Mouse (Mus musculus) limb, embryonic 12.5 days (tissue): ENCODE measurements around the gene Gpr84. TPM values are rescaled to one million over a fixed set of nuclear protein-coding genes. Genes with fewer than 3 reads are reported as not detected.

ENCODE experiments used
- ATAC-seq: fragments of 200-750 bp; cut with Nextera tagmentation; 2 replicates; pipeline ENCODE4 v1.8.0; 2017; ENCODE audit warnings: low read depth, moderate TSS enrichment; ENCODE audit not compliant: insufficient number of reproducible peaks, insufficient read depth, low FRiP score, low TSS enrichment
- H3K27ac ChIP-seq: fragments of 300-500 bp; sonication (generic); 2 replicates; pipeline ENCODE4 v1.5.1; 2016; ENCODE audit warnings: mild to moderate bottlenecking, moderate library complexity
- H3K27me3 ChIP-seq: fragments of 300-500 bp; sonication (generic); 2 replicates; pipeline ENCODE4 v1.6.1; 2016; ENCODE audit warnings: mild to moderate bottlenecking, moderate library complexity
- H3K36me3 ChIP-seq: fragments of 300-500 bp; sonication (generic); 2 replicates; pipeline ENCODE4 v1.6.1; 2016; ENCODE audit warnings: mild to moderate bottlenecking, moderate library complexity
- H3K4me1 ChIP-seq: fragments of 300-500 bp; sonication (generic); replicated peaks from 2 replicates; pipeline ENCODE4 v1.6.1; 2016
- H3K4me2 ChIP-seq: fragments of 300-500 bp; sonication (generic); 2 replicates; pipeline ENCODE4 v1.6.1; 2016; ENCODE audit warnings: mild to moderate bottlenecking, moderate library complexity
- H3K4me3 ChIP-seq: fragments of 300-500 bp; sonication (generic); replicated peaks from 2 replicates; pipeline ENCODE4 v1.5.1; 2016; ENCODE audit warnings: mild to moderate bottlenecking
- H3K9ac ChIP-seq: fragments of 300-500 bp; sonication (generic); replicated peaks from 2 replicates; pipeline ENCODE4 v1.6.1; 2016; ENCODE audit warnings: mild to moderate bottlenecking, moderate library complexity
- H3K9me3 ChIP-seq: fragments of 300-500 bp; sonication (generic); 2 replicates; pipeline ENCODE4 v1.6.1; 2016; ENCODE audit warnings: mild to moderate bottlenecking, moderate library complexity
- WGBS: fragments of 180-500 bp; shearing (Covaris S2); methylation state at CpG from one replicate; pipeline ENCODE4 v1.1.7; 2016; 5-methylcytosine and 5-hydroxymethylcytosine counted together
- polyA plus RNA-seq: library from polyadenylated mRNA; unstranded; fragments of >200 nt; fragmentation: Nextera tagmentation; extraction: Ambion mirVana; gene quantifications from 2 replicates; pipeline ENCODE4 v1.2.1, GENCODE M21; 2016

Gene Gpr84
- polyA plus RNA-seq, 1 experiment from 2014 or later = 0.31 TPM

DNA sequence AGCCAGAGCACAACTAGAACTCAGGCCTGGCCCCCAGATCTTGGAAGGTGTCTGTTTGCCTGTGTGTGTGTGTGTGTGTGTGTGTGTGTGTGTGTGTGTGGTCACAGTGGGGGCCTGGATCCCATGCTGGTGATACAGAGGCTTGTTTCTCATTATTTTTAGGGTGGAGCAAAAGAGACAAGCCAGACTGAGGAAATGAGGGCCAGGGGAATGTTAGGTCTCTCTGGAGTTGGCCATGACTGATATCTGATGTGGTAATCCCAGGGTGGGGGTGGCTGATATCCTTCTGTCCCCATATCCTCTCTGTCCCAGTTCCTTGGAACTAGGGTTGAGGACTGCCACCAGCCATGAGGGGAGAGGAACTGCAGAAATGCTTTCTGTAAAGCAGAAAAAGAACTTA lies 6.7 kb upstream of the Gpr84 start:
- Histone ChIP-seq H3K27ac (no peak overlapping the region), H3K9ac (no peak overlapping the region), H3K4me3 (no peak overlapping the region), H3K4me2 (no peak overlapping the region), H3K36me3 (peaks cover 51% of the 10 kb centered on the region), H3K4me1 (peaks cover 35% of the 10 kb centered on the region), H3K9me3 (no peaks in the 10 kb centered on the region), H3K27me3 (0 out of 2 replicates have a peak, but pooled peaks cover 6% of the 10 kb centered on the region)
- no peak for ATAC-seq

DNA sequence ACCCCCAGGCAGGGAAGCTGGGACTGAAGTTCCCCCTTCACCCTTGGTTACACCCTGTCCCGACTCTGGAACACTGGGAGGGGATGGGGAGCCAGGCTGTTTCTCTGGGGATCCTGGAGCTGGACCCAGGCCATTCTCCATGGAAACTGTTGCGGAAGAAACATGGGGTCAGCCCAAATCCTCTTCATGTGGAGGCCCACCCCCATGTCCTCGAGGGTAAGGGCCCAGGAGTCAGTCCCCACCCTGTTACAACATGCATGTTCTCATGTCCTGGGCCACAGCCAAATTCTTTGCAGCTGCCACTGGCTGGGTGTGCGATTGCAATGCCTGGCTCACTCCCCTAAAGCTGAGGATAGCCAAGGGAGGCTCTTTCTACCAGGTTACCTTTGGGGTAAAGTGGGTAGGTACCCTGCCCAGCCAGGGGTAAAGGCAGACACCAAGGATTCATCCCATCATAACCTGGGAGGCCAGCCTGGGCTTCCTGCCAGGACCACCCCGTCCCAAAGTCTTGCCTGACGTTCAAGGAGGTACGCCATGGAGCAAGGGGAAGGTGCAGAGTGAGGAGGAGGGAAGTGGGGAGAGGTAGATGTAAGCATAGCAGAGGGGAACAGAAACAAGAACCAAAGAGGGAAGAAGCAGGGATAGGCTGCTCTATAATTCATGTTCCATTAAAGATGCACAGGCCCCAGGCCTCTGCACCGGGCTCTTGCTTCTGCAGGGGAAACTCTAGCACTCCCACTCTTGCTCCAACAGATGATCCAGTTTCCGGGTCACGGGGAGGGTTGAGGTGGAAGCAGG lies 5.8 kb upstream of the Gpr84 start:
- no peak overlapping the region for H3K27ac ChIP-seq
- H3K36me3 ChIP-seq = peaks cover 51% of the 10 kb centered on the region
- WGBS = 88% methylated on average over 10 of the region's 10 CpGs
- no peaks in the 10 kb centered on the region for H3K9me3 ChIP-seq
- H3K9ac ChIP-seq = no peak overlapping the region
- no peak overlapping the region for H3K4me2 ChIP-seq
- H3K4me3 ChIP-seq = no peak overlapping the region
- no peak for ATAC-seq
- 0 out of 2 replicates have a peak, but pooled peaks cover 6% of the 10 kb centered on the region for H3K27me3 ChIP-seq
- peaks cover 25% of the 10 kb centered on the region for H3K4me1 ChIP-seq

GRCm38 (mm10) chr15:103315011-103315502 lies 4.6 kb upstream of the Gpr84 start:
- Histone ChIP-seq H3K4me1 (peaks cover 23% of the 10 kb centered on the region), H3K27ac (no peak overlapping the region), H3K27me3 (0 out of 2 replicates have a peak, but pooled peaks cover 6% of the 10 kb centered on the region), H3K9ac (peak overlapping the region; percentile 59), H3K4me3 (peak overlapping the region; percentile 30), H3K9me3 (no peaks in the 10 kb centered on the region), H3K36me3 (peaks cover 44% of the 10 kb centered on the region), H3K4me2 (peak overlapping the region; percentile 62)
- peak; percentile 75 for ATAC-seq
- 3% methylated on average over 18 of the region's 18 CpGs for WGBS

DNA sequence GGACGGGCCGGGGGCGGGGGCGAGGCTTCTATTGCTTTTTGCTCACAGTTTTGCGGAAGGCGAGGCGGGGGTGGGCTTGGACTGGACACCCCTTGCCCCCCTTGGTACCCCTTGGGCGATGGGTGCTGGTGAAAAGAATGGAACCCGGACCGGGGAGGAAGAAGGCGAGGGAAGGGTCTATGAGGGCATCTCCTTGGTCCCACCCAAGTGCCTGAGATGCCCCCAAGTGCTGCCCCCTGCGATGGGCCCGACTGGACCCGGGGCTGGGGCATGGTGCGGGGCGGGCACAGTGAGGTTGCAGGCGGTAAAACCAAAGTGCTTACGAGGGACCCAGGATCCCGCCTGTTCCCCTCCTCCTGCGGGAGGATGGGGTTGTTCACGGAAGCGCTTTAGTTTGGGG lies 3.8 kb upstream of the Gpr84 start:
- Histone ChIP-seq H3K9ac (peak overlapping the region; percentile 59), H3K36me3 (peaks cover 40% of the 10 kb centered on the region), H3K4me2 (peak overlapping the region; percentile 62), H3K27ac (no peak overlapping the region), H3K27me3 (peaks cover 10% of the 10 kb centered on the region; the same call in 1 of the 2 replicates), H3K4me3 (peak overlapping the region; percentile 30; the same call in 1 of the 2 replicates), H3K9me3 (no peaks in the 10 kb centered on the region), H3K4me1 (peaks cover 23% of the 10 kb centered on the region)
- WGBS = 37% methylated on average over 22 of the region's 22 CpGs
- ATAC-seq = no peak

DNA sequence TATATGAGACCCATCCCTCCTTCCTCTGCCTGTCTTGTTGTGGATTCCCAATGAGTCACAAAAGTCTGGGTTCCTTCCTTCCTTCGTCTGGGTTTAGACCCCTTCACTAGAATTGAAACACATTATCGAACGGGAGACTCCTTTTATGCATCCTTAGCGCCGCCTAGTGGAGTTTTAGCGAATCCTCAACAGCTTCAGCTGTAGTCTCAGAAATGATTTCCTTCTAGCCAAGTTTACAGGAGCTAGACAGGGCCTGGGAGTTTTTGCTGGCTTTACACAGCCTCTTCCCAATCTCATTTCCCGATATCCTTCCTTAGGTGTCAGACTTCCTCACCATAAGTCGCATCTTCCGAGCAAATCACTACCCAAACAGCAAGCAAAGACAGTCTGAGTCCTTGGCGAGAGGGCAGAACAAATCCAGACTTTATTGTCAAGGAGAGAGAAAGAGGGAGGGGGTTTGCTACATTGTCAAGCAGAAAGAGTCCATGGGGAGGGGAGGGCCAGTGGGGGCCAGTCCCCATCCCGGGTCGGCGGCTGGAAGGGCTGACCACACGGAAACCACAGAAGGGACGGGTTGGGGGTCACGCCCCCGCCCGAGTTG lies 3.2 kb upstream of the Gpr84 start:
- 0 out of 2 replicates have a peak overlapping the region, but pooled peaks have one; percentile 59 for H3K9ac ChIP-seq
- ATAC-seq = no peak
- H3K4me3 ChIP-seq = no peak overlapping the region
- peak overlapping the region; percentile 35; the same call in 1 of the 2 replicates for H3K27ac ChIP-seq
- peaks cover 35% of the 10 kb centered on the region for H3K36me3 ChIP-seq
- H3K4me1 ChIP-seq = peaks cover 27% of the 10 kb centered on the region
- peaks cover 15% of the 10 kb centered on the region; the same call in 1 of the 2 replicates for H3K27me3 ChIP-seq
- WGBS = 20% methylated on average over 18 of the region's 18 CpGs
- H3K9me3 ChIP-seq = no peaks in the 10 kb centered on the region
- H3K4me2 ChIP-seq = peak overlapping the region; percentile 62

DNA sequence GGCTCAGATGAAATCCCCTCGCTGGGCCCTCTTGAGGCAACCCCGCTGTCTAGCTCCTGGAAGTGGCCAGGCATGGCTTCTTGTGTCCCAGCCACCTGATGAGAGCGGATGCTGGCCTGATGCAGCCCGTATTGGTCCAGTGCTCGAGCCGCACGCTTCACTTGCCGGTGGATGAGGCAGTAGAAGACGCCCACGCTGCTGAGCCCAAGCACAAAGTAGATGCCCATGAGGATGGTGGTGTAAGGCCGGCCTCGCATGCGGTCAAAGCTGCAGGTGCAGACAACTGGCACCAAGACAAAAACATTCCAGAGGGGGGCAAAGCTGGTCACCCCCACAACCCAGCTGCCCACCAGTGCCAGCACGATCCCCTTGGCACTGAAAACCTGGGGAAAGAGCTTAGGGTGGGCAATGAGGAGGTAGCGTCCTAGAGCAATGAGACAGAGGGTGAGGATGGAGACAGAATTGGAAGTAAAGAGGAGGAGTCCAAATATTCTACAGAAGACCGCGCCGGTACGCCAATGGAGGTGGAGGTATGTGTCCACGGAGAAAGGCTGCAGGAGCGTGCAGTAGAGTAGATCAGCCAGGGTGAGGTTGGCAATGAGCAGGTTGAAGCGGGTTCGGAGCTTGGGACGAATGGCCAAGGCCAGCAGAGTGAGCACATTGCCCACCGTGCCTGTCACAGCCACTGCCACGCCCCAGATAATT lies 1.4 kb downstream of the Gpr84 start:
- Histone ChIP-seq H3K27ac (no peak overlapping the region), H3K4me1 (peaks cover 41% of the 10 kb centered on the region), H3K9ac (peak overlapping the region; percentile 50; the same call in 1 of the 2 replicates), H3K9me3 (no peaks in the 10 kb centered on the region), H3K27me3 (peaks cover 10% of the 10 kb centered on the region; the same call in 1 of the 2 replicates), H3K4me2 (peak overlapping the region; percentile 38), H3K4me3 (0 out of 2 replicates have a peak overlapping the region, but pooled peaks have one; percentile 18), H3K36me3 (no peaks in the 10 kb centered on the region)
- 66% methylated on average over 26 of the region's 26 CpGs for WGBS
- ATAC-seq = no peak

DNA sequence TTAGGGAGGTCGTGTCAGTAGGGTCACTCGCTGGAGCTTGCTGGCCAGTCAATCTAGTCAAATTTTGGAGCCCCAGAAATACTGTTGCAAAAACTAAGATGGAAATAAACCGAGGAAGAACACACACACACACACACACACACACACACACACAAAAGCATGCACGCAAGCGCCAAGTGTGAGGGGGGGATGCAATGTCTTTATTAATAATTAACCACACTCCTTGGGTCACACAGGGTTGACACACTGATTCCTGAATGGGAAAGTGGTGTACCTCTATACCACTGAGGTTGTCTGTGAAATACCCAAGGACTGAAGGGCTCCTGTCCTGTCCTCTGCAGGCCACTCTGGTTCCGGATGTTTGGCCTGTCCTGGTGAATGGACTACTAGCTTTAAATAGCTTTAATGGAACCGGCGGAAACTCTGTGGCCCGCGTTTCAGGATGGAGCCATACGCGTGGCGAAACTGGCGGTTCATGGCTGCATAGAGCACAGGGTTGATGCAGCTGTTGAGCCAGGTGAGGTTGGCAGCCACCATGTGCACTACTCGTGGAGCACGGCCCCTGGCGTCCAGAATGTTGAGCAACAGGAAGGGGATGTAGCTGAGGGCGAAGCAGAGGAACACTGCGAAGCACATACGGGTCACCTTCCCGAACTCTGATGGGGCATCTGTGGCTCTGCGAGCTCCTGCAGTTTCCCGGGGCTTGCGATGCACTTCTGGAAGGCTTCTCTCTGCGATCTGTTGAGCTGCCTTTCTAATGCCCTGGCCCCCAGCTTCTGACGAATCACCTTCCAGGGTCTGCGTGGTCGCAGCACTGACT lies 2.1 kb downstream of the Gpr84 start:
- H3K4me2 ChIP-seq = peak overlapping the region; percentile 38
- no peak for ATAC-seq
- no peak overlapping the region for H3K27ac ChIP-seq
- no peaks in the 10 kb centered on the region for H3K9me3 ChIP-seq
- peak overlapping the region; percentile 50; the same call in 1 of the 2 replicates for H3K9ac ChIP-seq
- H3K36me3 ChIP-seq = no peaks in the 10 kb centered on the region
- H3K4me3 ChIP-seq = 0 out of 2 replicates have a peak overlapping the region, but pooled peaks have one; percentile 18
- WGBS = 47% methylated on average over 28 of the region's 28 CpGs
- peaks cover 9% of the 10 kb centered on the region; the same call in 1 of the 2 replicates for H3K27me3 ChIP-seq
- peaks cover 43% of the 10 kb centered on the region for H3K4me1 ChIP-seq

DNA sequence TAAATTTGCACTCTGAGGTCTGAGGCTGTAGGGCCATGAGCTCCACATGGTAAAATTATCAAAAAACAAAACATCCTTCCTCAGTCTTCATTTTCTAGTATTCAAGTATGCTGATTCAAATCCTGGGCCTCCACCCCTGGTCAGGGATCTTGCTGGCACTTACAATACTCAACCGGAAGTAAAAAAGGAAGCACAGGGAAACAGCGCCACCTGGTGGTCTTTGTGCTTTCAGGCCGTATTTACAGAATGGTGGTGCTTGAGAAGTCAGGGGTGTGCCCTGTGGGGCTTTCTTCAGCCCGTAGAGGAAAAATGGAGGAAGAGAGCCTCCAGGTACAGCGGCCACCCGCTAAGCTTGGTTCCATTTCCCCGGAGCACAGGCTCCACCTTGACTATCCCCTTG lies 3.3 kb downstream of the Gpr84 start:
- Histone ChIP-seq H3K27me3 (peaks cover 9% of the 10 kb centered on the region; the same call in 1 of the 2 replicates), H3K4me1 (peaks cover 55% of the 10 kb centered on the region), H3K27ac (peak overlapping the region; percentile 98; the same call in 1 of the 2 replicates), H3K9ac (no peak overlapping the region), H3K36me3 (no peaks in the 10 kb centered on the region), H3K4me3 (no peak overlapping the region), H3K9me3 (no peaks in the 10 kb centered on the region), H3K4me2 (peak overlapping the region; percentile 15; the same call in 1 of the 2 replicates)
- no peak for ATAC-seq
- 2% methylated on average over 7 of the region's 7 CpGs for WGBS

- Histone ChIP-seq H3K9ac (peak overlapping the region; percentile 51; the same call in 1 of the 2 replicates), H3K4me1 (peaks cover 66% of the 10 kb centered on the region), H3K4me3 (peak overlapping the region; percentile 41), H3K27me3 (peaks cover 9% of the 10 kb centered on the region; the same call in 1 of the 2 replicates), H3K27ac (peak overlapping the region; percentile 98), H3K4me2 (peak overlapping the region; percentile 75), H3K36me3 (no peaks in the 10 kb centered on the region), H3K9me3 (no peaks in the 10 kb centered on the region)
- ATAC-seq = no peak
- 23% methylated on average over 8 of the region's 8 CpGs for WGBS
These were observed 4.4 kb downstream of the Gpr84 start for GRCm38 (mm10) chr15:103305792-103306645.
